In genomic region chrX:12004416-12004815, GRCm38 (mm10) we compare ENCODE assay signal across 9 mouse cellular contexts.
DNase-seq lines count a peak whose midpoint lies in the region; ATAC-seq and TF ChIP-seq lines count a peak whose summit lies in the region.
"Had no signal": no experiment of that assay in that cellular context is flagged by ENCODE, and none has a peak within 500 bp of the region (broad histone marks: within the 10 kb centered on the region; RNA-seq: fewer than 3 reads in every experiment).

No protein-coding gene starts in this region.

- peaks cover 57% of the 10 kb centered on the region for H3K27me3 ChIP-seq in hindbrain, embryonic 11.5 days (ENCODE audit: control insufficient read depth, insufficient read depth, low read length)
- H3K27me3 ChIP-seq in hindbrain, embryonic 13.5 days: peaks cover 91% of the 10 kb centered on the region
- H3K27me3 ChIP-seq in heart, embryonic 11.5 days (ENCODE audit: control insufficient read depth, insufficient read depth, low read length): peaks cover 66% of the 10 kb centered on the region

- no peak overlapping the region for H3K9ac ChIP-seq in hindbrain, embryonic 11.5 days (ENCODE audit: low read depth, low read length)
- no peak overlapping the region for H3K9ac ChIP-seq in hindbrain, embryonic 13.5 days
- 0 out of 2 replicates have a peak overlapping the region, but pooled peaks have one; percentile 10 for H3K9ac ChIP-seq in heart, embryonic 11.5 days (ENCODE audit: low read depth, low read length)

- no peak for TF ChIP-seq POLR2A in bone marrow, adult 2 months (IDR thresholded peaks at IDR 0.05; ENCODE audit: borderline replicate concordance, control insufficient read depth, low read depth, low read length)
- TF ChIP-seq POLR2A in lung, adult 2 months (IDR thresholded peaks at IDR 0.05; ENCODE audit: borderline replicate concordance, extremely low read depth, low read depth, low read length): no peak

- no peak overlapping the region for H3K4me2 ChIP-seq in hindbrain, embryonic 11.5 days (replicated peaks; ENCODE audit: low read depth, low read length)
- H3K4me2 ChIP-seq in hindbrain, embryonic 13.5 days: no peak overlapping the region
- peak overlapping the region; percentile 16; the same call in 1 of the 2 replicates for H3K4me2 ChIP-seq in heart, embryonic 11.5 days

- no peak for ATAC-seq in hindbrain, embryonic 11.5 days (ENCODE audit: low FRiP score)
- ATAC-seq in hindbrain, embryonic 13.5 days (ENCODE audit: low FRiP score): no peak
- ATAC-seq in heart, embryonic 11.5 days (replicated peaks; ENCODE audit: insufficient number of reproducible peaks, low FRiP score, low TSS enrichment): no peak

- 7% methylated on average over 16 of the region's 16 CpGs for WGBS in hindbrain, embryonic 11.5 days
- 13% methylated on average over 16 of the region's 16 CpGs for whole genome bisulfite sequencing in hindbrain, embryonic 13.5 days
- 48% methylated on average over 16 of the region's 16 CpGs for whole genome bisulfite sequencing in bone marrow, adult 2 months
- 8% methylated on average over 16 of the region's 16 CpGs for whole genome bisulfite sequencing in heart, embryonic 11.5 days (ENCODE audit: insufficient replicate concordance)
- 17% methylated on average over 16 of the region's 16 CpGs for WGBS in lung, adult 2 months

- H3K36me3 ChIP-seq in hindbrain, embryonic 11.5 days (ENCODE audit: control insufficient read depth, insufficient read depth, low read length): no peaks in the 10 kb centered on the region
- H3K36me3 ChIP-seq in hindbrain, embryonic 13.5 days: no peaks in the 10 kb centered on the region
- H3K36me3 ChIP-seq in heart, embryonic 11.5 days (ENCODE audit: control insufficient read depth, insufficient read depth, low read length): no peaks in the 10 kb centered on the region

- H3K9me3 ChIP-seq in hindbrain, embryonic 11.5 days (ENCODE audit: control insufficient read depth, low read length): no peaks in the 10 kb centered on the region
- H3K9me3 ChIP-seq in hindbrain, embryonic 13.5 days: no peaks in the 10 kb centered on the region
- no peaks in the 10 kb centered on the region for H3K9me3 ChIP-seq in heart, embryonic 11.5 days (replicated peaks; ENCODE audit: control insufficient read depth, low read length)

- TF ChIP-seq CTCF in bone marrow, adult 2 months (IDR thresholded peaks at IDR 0.05; ENCODE audit: control insufficient read depth, insufficient read depth, low read length): no peak
- no peak for TF ChIP-seq CTCF in lung, adult 2 months (IDR thresholded peaks at IDR 0.05; ENCODE audit: insufficient read depth, low read length)

- H3K4me3 ChIP-seq in hindbrain, embryonic 11.5 days (ENCODE audit: low read depth, low read length): no peak overlapping the region
- no peak overlapping the region for H3K4me3 ChIP-seq in hindbrain, embryonic 13.5 days
- H3K4me3 ChIP-seq in bone marrow, adult 2 months (replicated peaks; ENCODE audit: control insufficient read depth, low read depth, low read length): no peak overlapping the region
- no peak overlapping the region for H3K4me3 ChIP-seq in heart, embryonic 11.5 days (ENCODE audit: low read depth, low read length)
- H3K4me3 ChIP-seq in lung, adult 2 months (replicated peaks; ENCODE audit: extremely low read depth, low read depth, low read length): no peak overlapping the region

- H3K27ac ChIP-seq in hindbrain, embryonic 11.5 days (ENCODE audit: low read depth, low read length): no peak overlapping the region
- H3K27ac ChIP-seq in hindbrain, embryonic 13.5 days: no peak overlapping the region
- H3K27ac ChIP-seq in bone marrow, adult 2 months (ENCODE audit: control insufficient read depth, insufficient read depth, low read depth, low read length, poor library complexity): peak overlapping the region; percentile 97
- H3K27ac ChIP-seq in heart, embryonic 11.5 days (ENCODE audit: low read depth, low read length): peak overlapping the region; percentile 93

- H3K4me1 ChIP-seq in hindbrain, embryonic 11.5 days (replicated peaks; ENCODE audit: control insufficient read depth, insufficient read depth, low read length): peaks cover 6% of the 10 kb centered on the region; the same call in 1 of the 2 replicates
- H3K4me1 ChIP-seq in hindbrain, embryonic 13.5 days (replicated peaks): peaks cover 74% of the 10 kb centered on the region
- H3K4me1 ChIP-seq in bone marrow, adult 2 months (ENCODE audit: control insufficient read depth, insufficient read depth, low read length): peaks cover 4% of the 10 kb centered on the region; the same call in 1 of the 2 replicates
- peaks cover 36% of the 10 kb centered on the region for H3K4me1 ChIP-seq in heart, embryonic 11.5 days (ENCODE audit: control insufficient read depth, insufficient read depth, low read length)
- H3K4me1 ChIP-seq in lung, adult 2 months (ENCODE audit: control insufficient read depth, insufficient read depth, low read length): peaks cover 16% of the 10 kb centered on the region

- peak; percentile 17 for DNase-seq in hindbrain, embryonic 11.5 days (ENCODE audit: low spot score)
- peak; percentile 8 for DNase-seq in lung, adult 2 months
- no peak for DNase-seq in adrenal gland, postnatal 14 days
- DNase-seq in thymus, postnatal 36 days: no peak
- no peak for DNase-seq in testis, postnatal 14 days (ENCODE audit: low spot score)
- DNase-seq: cerebellum, adult 2 months had no signal

Comparison
In these comparisons a context has a peak if more than half of its experiments do, and no peak if none do; other contexts are left out.
1. DNase-seq: peak in hindbrain, embryonic 11.5 days (single experiment) and lung, adult 2 months (single experiment); none in adrenal gland, postnatal 14 days (single experiment), thymus, postnatal 36 days (0 of 2) and testis, postnatal 14 days (single experiment).
2. H3K27ac ChIP-seq: peak in bone marrow, adult 2 months (single experiment) and heart, embryonic 11.5 days (single experiment); none in hindbrain, embryonic 11.5 days (single experiment) and hindbrain, embryonic 13.5 days (single experiment).